Mouse (Mus musculus): Measurements from ENCODE around the gene 1700015F17Rik.

1700015F17Rik gene

GRCm38 (mm10) chr5:5479043-5479442, at the start of gene 1700015F17Rik:
Gene 1700015F17Rik (minus strand): TSS chr5:5479143.
- DNase-seq: no peak

- DNase-seq: no peak
Measured at GRCm38 (mm10) chr5:5515411-5515810, 36.5 kb upstream of the 1700015F17Rik start.

- peak; percentile 61 for DNase-seq
Measured at GRCm38 (mm10) chr5:5514196-5515076, 35.5 kb upstream of the 1700015F17Rik start, which contains the start of gene Cldn12. Gene Cldn12 (minus strand): TSS chr5:5514958.

- DNase-seq: no peak
Measured at GRCm38 (mm10) chr5:5511401-5511800, 32.5 kb upstream of the 1700015F17Rik start.

- DNase-seq: no peak
Measured at GRCm38 (mm10) chr5:5510989-5511388, 32.0 kb upstream of the 1700015F17Rik start.

- DNase-seq: no peak
Measured at GRCm38 (mm10) chr5:5510304-5510887, 31.5 kb upstream of the 1700015F17Rik start.

GRCm38 (mm10) chr5:5508231-5508630, 29.3 kb upstream of the 1700015F17Rik start:
- no peak for DNase-seq

GRCm38 (mm10) chr5:5507701-5508225, 28.8 kb upstream of the 1700015F17Rik start:
- peak; percentile 23 for DNase-seq

GRCm38 (mm10) chr5:5504456-5504855, 25.5 kb upstream of the 1700015F17Rik start:
- no peak for DNase-seq

- DNase-seq: no peak
Measured at GRCm38 (mm10) chr5:5503381-5503780, 24.4 kb upstream of the 1700015F17Rik start.

GRCm38 (mm10) chr5:5501583-5501982, 22.6 kb upstream of the 1700015F17Rik start:
- no peak for DNase-seq

- no peak for DNase-seq
Measured at GRCm38 (mm10) chr5:5496393-5496792, 17.4 kb upstream of the 1700015F17Rik start.

- DNase-seq: no peak
Measured at GRCm38 (mm10) chr5:5495042-5495441, 16.1 kb upstream of the 1700015F17Rik start.

- DNase-seq: peak; percentile 11
Measured at GRCm38 (mm10) chr5:5494269-5495005, 15.5 kb upstream of the 1700015F17Rik start.

- no peak for DNase-seq
Measured at GRCm38 (mm10) chr5:5492163-5492562, 13.2 kb upstream of the 1700015F17Rik start.

- no peak for DNase-seq
Measured at GRCm38 (mm10) chr5:5486071-5486470, 7.1 kb upstream of the 1700015F17Rik start.

GRCm38 (mm10) chr5:5483254-5483858, 4.4 kb upstream of the 1700015F17Rik start:
- DNase-seq: no peak

GRCm38 (mm10) chr5:5481662-5482061, 2.7 kb upstream of the 1700015F17Rik start:
- no peak for DNase-seq

GRCm38 (mm10) chr5:5476133-5476532, 2.8 kb downstream of the 1700015F17Rik start:
- no peak for DNase-seq

GRCm38 (mm10) chr5:5465256-5465655, 13.7 kb downstream of the 1700015F17Rik start:
- DNase-seq: no peak

GRCm38 (mm10) chr5:5431746-5432438, 47.1 kb downstream of the 1700015F17Rik start:
- DNase-seq: no peak

GRCm38 (mm10) chr5:5423723-5424171, 55.2 kb downstream of the 1700015F17Rik start:
- no peak for DNase-seq

Measured in thymus, postnatal 14 days (tissue).